Mouse (Mus musculus): ENCODE measurements around the gene Pros1.
A peak's percentile ranks its signal among the peaks of the same experiment; 100 is the strongest.

Gene Pros1

GRCm38 (mm10) chr16:62861455-62861854 is 7.3 kb downstream of the Pros1 start:
- DNase-seq: no peak

DNA sequence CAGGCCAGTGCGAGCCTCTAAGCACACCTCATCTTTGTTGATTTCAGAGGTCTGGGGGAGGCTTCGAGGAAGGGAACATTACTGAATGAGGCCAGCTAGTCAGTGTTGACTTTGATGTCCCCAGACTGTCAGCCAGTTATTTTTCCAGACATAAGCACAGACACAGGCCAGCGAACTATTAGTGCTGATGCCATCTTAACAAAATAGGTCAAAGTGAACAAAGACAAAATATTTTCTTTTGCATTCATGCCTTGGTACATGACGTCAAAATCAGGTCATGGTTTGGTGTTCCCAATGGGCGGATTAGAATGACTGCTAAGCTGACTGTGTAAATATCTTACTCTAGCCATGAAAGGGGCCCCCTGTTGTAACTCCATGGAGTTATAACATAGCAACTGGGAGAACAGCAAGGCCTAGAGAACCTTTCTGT is 18.6 kb downstream of the Pros1 start:
- DNase-seq: no peak

DNA sequence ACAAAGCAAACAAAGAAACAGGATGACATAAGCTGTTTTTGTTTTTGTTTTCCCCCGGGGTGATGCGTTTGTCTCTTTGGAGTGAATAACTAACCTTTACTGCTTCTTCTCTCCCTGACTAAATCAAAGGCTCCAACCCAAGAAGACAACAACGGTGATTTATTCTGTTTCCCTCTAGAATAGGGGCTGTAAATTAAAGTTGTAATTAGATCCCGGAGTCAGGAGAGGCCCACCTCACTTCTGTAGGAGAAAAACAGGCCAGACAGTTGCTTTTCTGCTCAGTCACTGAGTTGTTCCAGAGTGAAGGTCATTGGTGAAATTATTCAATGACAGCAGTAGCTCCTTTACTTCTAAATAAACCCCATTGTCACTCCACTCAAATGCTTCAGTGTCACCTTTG is 19.1 kb downstream of the Pros1 start:
- DNase-seq: no peak

GRCm38 (mm10) chr16:62874065-62874464 is 20.0 kb downstream of the Pros1 start:
- no peak for DNase-seq

DNA sequence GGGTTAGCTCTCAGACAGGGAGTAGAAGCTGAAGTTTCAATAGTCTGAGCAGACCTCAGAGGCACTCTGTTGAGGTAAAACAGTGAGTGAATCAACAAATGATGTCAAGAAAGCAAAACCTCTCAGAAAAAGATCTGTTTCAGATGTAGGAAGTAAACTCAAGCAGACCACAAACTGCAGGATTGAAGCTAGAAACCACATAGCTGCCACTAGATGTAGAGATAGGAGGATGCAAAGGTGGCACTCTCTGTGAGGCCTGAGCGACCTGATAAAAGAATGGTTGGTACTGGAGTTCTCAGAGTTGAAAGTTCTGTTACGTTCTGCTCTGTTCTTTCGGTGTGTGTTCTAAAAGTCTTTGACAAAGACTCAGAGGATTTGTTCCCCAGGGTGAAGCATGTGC is 41.7 kb downstream of the Pros1 start:
- DNase-seq: no peak

GRCm38 (mm10) chr16:62911364-62911763 is 57.3 kb downstream of the Pros1 start:
- DNase-seq: no peak

DNA sequence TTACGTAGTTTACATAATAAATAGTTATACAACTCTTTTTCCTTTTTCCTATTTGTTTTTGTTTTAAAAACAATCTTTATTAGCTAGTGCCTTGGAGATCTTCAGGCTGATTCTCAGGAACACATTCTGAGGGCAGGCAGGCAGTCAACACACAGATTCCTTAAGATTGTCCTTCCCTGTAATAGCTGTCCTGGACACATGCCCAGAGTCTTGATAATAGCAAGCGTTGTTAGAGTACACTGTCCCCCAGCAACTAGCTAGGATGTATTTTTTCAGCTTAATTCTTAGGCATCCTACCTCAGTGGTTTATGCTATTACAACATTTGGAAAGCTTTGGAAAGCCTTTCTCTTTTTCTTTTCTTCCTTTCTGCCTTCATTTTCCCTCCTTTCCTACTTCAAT is 58.1 kb downstream of the Pros1 start:
- no peak for DNase-seq

DNA sequence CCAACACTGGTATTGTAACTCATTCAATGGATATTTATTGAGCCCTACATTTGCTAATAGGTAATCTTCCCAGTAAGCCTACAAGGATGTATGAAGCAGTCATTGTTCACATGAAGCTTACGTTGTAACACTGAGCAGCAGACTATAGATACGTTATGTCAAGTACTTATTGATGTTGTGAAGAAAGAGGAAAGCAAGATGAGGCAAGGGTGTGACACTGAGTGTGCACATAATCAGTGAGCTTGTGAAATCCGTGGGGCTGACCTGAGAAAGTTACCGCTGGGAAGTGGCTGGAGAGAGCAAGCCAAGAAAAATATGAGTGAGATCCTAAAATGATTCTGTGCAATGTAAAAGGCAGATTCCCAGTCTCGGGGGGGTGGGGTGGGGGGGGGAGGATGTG is 61.4 kb downstream of the Pros1 start:
- DNase-seq: no peak

DNA sequence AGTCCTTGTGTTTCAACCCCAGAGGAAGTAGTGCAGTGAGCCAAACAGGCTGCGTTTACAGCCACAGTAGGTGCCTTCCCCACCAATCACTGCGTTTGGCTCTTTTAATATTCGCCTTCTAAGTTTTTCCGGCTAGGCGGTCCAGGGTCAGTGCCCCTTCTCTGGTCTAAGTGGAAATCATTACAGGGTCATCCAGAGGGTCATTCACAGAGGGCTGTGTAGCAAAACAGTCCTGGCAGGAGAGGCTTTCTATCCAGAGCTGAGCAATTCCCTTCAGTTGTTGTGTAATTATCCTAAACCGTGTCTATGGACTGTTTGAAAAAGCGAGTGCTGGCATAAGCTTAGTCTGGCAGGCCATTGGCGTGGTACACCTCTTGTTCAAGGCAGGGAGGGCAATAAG is 68.1 kb downstream of the Pros1 start:
- peak in 1 of 2 experiments; percentile 3 for DNase-seq

DNA sequence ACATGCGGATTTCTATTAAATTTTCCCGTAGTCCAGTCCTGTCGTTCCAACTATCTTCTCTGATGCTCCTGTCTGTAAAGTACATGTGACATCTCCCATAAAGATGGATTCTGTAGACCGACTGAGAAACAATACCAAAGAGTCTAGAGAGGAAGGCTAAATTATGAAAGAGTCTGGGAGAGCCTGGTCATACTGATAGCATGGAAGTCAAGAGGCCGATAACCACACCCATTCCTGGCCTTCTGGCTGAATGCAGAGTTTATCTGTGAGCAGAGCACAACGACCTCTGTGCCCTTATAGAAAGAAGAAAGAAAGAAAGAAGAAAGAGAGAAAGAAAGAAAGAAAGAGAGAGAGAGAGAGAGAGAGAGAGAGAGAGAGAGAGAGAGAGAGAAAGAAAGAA is 77.2 kb downstream of the Pros1 start:
- DNase-seq: no peak

- no peak for DNase-seq
These were observed 82.2 kb downstream of the Pros1 start for GRCm38 (mm10) chr16:62936316-62936715.

DNA sequence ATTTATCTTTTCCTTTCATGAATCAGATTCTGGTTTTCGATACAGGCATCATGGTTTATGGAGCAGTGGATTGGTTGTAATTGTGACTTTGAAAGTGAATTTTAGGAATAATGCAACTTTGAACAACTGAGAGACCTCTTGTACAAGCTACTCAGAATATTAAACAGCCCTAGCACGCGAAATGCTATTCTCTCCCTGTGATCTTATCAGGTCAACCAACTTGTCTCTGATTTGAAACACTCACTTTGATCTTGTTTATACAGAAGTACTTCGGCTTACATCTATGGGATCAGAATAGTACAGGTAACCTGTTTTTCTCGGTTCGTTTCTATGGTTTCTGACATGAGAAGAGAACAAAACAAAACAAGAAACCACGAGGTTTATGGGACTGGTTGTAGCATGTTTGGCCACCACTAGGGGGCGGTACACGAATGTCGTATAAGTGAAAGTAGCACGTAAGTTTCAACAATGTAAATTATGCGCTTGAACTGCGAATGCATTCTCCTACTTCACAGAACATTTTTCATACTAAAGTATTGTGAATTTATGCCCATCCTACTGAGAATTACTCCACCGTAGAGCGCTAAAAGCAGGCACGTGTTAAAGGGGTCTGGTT is 86.4 kb downstream of the Pros1 start:
- DNase-seq: peak; percentile 36 to 55

DNA sequence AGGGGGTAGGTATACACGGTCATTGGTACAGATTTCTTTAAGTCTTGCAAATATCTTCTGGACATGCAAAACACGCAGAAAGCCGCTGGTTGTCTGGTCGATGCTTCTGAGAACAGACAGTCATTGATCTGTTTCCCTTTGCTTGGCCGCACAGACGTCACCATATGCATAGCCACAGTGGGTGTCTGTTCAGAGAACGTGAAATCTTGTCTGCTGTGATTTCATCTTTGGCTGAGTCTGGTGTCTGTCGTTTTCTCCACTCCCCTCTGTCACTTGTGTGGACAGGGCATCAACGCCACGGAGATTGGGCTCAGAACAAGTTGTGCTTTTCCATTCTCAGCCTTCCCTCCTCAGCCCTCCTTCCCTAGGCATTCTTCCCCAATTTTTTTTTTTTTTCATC is 87.7 kb downstream of the Pros1 start:
- no peak for DNase-seq

- peak in 1 of 2 experiments; percentile 7 for DNase-seq
These were observed 88.6 kb downstream of the Pros1 start for GRCm38 (mm10) chr16:62942418-62943410.

GRCm38 (mm10) chr16:62958485-62958884 is 104.4 kb downstream of the Pros1 start:
- no peak for DNase-seq

GRCm38 (mm10) chr16:62964361-62964763 is 110.3 kb downstream of the Pros1 start:
- DNase-seq: no peak

- DNase-seq: no peak
These were observed 117.7 kb downstream of the Pros1 start for GRCm38 (mm10) chr16:62971673-62972332.

- no peak for DNase-seq
These were observed 120.8 kb downstream of the Pros1 start for GRCm38 (mm10) chr16:62974926-62975325.
